Mouse (Mus musculus): Measurements from ENCODE around the gene Lbx2.

The Lbx2 gene

DNA sequence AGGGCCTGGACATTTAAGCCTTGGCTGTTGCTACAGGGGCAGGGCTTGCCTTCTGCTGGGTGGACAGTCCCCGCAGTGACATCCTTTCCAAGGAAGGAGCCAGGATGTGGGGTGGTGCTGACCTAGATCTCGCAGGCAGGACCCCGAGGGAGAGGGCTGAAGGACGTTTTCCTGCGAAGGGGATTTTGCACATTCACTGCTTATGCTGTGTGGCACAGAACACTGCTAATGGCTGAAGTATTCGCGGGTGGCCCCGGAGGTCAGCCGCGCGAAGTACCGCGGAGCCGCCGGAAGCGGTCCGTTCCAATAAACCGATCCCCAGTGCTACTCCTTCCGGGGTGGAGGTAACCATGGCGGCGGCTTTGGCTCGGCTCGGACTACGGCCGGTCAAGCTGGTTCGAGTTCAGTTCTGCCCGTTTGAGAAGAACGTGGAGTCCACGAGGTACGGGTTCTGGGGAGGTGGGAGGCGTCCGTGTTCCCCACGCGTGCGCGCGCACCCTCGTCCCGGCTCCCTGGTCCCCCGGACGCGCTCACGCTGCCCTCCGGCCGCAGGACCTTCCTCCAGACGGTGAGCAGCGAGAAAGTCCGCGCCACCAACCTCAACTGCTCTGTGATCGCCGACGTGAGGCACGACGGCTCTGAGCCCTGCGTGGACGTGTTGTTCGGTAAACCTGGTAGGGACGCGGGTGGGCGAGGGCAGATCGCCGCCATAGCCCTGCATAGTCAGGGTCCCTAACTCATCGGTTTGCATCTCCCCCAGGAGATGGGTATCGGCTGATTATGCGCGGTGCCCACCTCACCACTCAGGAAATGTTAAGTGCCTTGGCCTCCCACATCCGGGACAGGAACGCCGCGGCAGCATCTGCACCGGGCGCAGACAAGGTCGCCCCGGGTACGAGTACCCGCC lies 22.8 kb downstream of the Lbx2 start, which contains the start of gene Mrpl53:
TSS of gene Mrpl53 (plus strand) at position 279 of the 907 bp plus-strand sequence.
- DNase-seq (ENCODE audit: extremely low spot score, low spot score): peak; percentile 86

DNA sequence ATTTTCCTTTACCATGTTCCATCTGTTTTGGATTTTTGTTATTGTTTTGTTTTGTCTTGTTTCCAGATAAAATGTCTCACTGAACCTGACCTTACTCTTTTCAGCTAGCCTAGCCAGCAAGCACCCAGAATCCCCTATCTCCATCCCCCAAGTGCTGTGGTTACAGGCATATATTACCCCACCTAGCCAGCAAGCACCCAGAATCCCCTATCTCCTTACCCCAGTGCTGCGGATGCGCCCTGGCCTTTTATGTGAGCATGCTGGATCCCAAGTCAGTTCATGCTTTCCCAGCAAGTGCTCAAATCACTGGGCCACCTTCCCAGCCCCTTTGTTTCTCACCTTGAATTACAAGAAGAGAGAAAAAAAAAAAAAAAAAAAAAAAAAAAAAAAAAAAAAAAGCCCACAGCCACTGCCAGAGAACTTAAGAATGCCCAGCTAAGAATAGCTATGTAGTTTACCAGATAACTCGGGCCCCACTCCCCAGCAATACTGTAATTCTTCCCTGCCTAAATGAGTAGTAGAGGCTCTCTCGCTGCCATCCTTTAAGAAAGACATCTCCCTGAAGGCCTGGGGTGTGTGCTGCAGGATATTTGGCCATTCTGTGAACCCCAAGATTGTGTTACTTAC lies 25.5 kb downstream of the Lbx2 start:
- DNase-seq (ENCODE audit: extremely low spot score, low spot score): no peak

DNA sequence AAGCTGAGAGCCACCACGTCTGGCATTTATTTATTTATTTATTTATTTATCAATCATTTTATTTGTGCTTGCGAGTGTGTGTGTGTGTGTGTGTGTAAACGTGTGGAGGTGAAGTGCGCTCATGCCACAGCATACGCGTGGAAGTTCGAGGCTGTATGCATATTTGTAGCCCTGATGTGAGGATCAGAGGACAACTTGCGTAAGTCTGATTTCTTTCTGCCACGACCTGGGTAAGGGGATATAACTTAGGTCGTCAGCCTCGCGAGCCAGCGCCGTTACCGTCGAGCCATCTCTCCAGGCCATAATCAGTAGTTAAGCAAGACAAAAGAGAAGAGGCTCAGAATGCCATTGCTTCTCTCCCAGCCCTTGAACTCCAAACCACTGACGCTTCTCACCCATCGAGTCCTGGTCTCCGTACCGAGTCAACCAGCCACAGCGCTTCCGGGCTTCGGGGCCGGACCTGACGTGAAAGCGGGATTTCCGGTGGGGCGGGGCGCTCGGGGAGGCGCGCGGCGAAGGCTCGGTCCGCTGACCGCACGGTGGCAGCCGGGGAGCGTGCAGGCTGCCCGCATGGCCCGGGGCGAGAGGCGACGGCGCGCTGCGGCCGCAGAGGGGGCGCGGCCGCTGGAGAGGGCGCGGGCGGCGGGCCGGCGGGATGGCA lies 29.0 kb downstream of the Lbx2 start, which contains the start of gene Mogs:
TSS of gene Mogs (plus strand) at position 486 of the 661 bp plus-strand sequence.
- peak; percentile 96 for DNase-seq (ENCODE audit: extremely low spot score, low spot score)

DNA sequence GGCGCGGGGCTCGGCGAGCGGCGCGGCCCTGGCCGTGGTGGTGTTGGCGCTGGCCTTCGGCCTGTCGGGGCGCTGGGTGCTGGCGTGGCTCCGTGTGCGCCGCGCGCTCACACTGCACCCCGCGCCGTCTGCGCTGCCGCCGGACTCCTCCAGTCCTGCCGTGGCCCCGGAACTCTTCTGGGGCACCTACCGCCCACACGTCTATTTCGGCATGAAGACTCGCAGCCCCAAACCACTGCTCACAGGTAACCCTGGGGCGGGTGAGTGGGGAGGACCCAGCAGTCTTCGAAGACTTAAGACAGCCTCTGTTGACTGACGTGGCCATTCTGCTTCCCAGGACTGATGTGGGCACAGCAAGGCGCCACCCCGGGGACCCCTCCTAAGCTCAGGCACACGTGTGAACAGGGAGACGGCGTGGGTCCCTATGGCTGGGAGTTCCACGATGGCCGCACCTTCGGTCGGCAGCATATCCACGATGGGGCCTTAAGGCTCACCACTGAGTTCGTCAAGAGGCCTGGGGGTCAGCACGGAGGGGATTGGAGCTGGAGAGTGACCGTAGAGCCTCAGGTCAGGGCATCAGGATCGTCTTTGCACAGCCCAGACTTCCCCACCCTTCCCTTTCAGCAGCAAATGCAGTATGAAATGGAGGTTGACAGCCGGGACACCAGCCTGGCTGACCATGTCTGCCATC lies 29.7 kb downstream of the Lbx2 start:
- DNase-seq (ENCODE audit: extremely low spot score, low spot score): peak; percentile 47

DNA sequence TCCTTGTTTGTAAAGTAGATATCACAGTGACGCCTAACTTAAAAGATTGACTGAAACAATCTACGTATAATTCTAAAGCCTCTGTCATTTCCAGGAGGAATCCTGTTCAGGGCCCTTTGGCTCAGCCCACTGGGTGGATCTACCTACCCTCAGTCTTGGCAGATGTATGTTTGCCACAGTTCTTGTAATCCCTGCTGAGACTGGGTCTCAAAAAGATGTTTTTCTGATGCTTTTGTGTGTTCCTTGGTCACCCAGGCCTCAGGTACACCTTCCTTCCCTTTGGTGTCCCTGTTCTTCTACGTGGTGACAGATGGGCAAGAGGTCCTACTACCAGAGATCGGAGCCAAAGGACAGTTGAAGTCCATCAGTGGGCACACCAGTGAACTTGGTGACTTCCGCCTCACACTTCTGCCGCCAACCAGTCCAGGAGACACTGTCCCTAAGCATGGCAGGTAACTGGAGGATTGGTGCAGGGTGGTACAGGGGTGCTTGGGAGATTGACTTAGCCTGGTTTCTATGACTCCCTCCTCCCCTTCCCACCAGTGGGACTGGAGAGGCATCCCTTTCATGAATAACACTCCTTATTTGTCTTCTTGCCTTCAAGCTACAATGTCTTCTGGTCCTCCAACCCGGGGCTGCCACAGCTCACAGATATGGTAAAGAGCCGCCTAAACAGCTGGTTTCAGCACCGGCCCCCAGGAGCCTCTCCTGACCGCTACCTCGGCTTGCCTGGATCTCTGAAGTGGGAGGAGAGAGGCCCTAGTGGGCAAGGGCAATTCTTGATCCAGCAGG lies 30.4 kb downstream of the Lbx2 start:
- DNase-seq (ENCODE audit: extremely low spot score, low spot score): no peak

DNA sequence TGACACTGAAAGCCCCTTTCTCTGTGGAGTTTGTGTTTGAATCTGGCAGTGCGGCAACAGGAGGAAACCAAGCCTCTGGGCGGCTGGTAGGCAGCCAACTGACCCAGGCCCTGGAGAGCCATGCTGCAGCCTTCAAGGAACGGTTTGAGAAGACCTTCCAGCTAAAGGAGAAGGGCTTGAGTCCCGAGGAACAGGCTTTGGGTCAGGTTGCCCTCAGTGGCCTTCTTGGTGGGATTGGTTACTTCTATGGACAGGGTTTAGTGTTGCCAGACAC lies 30.9 kb downstream of the Lbx2 start:
- no peak for DNase-seq (ENCODE audit: extremely low spot score, low spot score)

DNA sequence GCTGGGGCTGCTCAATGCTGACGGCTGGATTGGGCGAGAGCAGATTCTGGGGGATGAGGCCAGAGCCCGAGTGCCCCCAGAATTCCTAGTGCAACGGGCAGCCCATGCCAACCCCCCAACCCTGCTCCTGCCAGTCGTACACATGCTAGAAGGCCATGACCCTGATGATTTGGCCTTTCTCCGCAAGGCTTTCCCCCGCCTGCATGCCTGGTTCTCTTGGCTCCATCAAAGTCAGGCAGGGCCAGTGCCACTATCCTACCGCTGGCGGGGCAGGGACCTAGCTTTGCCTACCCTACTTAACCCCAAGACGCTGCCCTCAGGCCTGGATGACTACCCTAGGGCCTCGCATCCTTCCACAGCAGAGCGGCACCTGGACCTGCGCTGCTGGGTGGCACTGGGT lies 31.4 kb downstream of the Lbx2 start:
- no peak for DNase-seq (ENCODE audit: extremely low spot score, low spot score)

DNA sequence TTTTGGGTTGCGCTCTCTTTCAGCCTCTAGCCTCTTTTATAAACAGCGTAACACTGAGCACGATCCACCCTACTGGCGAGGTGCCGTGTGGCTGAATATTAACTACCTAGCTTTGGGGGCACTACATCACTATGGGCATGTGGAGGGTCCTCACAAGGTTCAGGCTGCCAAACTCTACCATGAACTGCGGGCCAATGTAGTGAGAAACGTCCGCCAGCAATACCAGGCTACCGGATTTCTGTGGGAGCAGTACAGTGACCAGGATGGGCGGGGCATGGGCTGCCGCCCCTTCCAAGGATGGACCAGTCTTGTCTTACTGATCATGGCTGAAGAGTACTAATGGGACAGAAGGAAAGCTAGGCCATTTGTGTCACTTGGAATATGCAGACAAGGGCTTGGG lies 32.2 kb downstream of the Lbx2 start:
- DNase-seq (ENCODE audit: extremely low spot score, low spot score): no peak

DNA sequence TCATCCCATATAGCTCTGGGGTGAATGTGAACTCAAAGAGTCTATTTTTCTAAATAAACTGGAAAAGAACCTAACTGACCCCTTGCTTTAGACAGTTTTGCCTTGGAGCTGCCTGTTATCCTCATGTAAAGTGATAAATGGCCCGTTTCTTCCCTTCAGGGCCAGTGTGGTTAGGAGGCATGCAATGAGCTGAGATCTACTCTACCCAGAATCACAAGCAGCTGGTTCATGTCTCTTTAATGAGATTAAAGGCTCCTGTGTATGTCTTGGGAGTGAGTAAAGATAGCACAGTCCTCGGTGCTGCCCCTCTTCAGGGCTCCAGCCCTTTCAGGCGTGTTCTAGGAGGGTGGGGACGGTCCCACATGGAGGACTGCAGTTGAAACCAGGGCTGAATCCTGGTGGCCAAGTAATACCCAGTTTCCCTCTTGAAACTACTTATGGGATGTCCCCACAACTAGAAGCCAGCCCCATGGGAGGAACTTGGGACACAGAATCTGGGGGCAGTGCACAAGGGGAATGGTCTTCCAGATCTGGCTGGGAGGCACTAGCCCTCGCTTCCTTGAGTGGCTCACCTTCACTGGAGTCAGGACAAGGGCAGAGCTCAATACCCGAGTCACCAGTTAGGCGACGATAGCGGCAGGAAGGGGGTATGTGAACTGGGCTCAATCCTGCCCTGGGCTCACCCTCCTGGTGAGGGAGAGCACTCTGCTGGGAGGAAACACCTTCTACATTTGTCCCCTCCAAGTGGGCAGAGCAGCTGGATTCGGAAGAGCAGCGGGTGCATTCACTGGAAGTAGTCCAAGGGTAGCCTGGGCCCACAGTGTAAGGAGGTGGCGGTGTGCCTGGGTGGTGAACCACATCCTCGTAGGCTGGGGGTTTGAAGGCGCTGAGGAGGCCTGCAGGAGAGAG lies 32.9 kb downstream of the Lbx2 start:
- no peak for DNase-seq (ENCODE audit: extremely low spot score, low spot score)

DNA sequence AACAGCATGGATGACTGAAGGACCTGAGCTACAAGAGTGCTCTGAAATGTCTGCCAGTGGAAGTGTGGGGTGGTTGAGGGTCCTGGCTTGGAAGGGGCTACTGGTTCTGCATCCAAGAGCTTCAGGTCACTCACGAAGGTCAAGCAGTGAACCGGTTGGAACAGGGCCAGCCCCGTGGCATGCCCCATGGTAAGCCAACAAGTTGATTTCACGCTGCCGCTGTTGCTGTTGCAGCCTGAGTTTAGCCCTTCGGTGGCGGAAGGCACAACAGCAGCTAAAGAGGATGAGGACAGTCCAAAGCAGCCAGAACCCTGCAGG lies 33.5 kb downstream of the Lbx2 start:
- DNase-seq (ENCODE audit: extremely low spot score, low spot score): no peak

DNA sequence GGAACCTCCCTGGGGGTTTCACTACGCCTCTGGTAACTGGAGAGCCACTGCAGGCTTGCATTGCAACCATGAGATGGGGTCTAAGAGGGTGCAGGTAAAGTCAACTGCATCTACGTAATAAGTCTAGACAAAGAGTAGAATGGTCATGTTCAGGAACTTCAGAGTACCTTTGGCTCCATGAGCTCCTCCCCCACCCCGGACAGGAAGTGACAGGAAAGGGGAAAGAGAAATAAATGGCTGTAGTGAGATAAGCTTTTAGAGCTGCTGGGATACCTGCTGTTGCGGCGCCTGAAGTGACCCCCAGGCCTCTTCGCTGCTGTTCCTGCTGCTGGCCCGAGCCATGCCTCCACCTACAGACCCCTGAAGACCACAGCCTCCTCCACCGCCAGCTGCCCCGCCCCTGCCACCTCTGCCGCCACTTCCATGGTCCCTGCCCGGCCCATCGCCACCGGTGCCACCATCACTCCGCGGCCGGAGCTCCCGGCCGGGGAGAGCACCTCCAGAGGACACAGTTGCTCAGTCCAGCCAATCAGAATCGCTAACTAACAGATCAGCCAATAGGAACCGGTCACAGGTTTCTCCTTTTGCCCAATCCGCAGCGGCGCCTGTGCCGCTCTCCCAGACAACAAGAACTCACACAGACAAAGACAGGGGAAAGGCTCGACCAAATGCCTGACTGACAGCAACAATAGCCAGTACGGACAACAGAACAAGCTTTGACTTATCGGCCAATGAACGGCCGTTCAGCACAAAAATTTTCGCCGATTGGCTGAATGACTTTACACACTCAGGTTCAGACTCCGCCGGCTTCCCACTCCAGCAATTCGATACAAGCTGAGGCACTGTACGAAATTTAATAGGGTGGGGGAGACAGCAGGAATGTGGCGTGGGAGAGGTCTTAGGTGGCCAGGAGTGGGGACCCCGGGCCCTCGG lies 35.0 kb downstream of the Lbx2 start, which contains the start of gene Wbp1:
TSS of gene Wbp1 (minus strand) at position 630 of the 933 bp plus-strand sequence.
- DNase-seq (ENCODE audit: extremely low spot score, low spot score): peak; percentile 90

DNA sequence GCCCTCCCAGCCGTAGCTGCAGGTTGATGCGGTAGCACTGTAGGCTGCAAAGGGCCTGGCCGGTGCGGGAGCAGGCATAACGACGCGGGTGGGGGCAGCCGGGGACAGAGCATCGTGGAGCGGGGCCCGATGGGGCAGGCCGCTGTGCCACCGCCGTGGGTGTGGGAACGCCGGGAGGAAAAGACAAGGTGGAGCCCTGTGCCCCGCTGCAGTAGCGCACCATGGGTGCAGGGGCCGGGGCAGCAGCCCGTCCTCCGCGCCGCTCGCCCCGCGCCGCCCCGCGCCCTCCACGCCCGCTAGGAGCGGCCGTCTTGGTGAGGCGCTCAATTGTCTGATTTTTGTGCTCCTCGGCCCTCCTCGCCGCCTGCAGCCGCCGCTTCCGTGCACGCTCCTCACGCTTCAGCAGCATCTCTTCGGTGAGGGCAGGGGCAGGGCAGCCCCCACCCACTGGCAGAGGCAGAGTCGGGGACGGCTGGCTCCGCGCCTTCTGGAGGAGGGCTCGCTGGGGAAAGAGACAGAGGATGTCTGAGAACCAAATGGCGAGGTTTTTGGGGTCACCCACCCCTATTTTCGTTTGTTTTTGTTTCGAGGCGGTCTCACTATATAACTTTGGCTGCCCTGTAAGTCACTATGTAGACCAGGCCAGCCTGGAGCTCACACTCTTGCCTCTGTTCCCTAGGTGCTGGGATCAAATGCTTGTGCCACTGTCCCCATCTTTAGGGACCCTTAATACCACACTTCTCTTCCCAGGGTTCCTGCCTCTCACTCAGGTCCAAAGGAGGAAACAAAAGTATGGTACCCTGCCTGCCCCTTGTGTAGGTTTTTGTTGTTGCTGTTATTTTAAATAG lies 35.9 kb downstream of the Lbx2 start:
- DNase-seq (ENCODE audit: extremely low spot score, low spot score): no peak

DNA sequence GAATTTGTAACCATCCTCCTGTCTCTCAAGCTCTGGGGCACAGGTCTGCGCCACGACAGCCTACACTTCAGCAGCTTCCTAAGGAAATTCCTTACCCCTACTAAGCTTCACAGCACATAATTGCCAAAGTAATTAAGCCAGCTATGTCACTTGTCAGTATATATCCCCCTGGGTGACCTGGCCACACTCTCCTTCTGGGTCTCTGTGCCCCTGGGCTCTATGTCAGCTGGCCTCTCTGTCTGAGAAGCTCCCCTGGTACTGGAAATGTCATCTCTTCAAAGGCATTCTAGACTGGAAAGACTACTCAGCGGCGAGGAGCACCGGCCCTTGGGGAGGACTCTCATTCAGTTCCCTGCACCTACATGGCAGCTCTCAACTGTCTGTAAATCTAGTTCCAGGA lies 36.8 kb downstream of the Lbx2 start:
- DNase-seq (ENCODE audit: extremely low spot score, low spot score): no peak

DNA sequence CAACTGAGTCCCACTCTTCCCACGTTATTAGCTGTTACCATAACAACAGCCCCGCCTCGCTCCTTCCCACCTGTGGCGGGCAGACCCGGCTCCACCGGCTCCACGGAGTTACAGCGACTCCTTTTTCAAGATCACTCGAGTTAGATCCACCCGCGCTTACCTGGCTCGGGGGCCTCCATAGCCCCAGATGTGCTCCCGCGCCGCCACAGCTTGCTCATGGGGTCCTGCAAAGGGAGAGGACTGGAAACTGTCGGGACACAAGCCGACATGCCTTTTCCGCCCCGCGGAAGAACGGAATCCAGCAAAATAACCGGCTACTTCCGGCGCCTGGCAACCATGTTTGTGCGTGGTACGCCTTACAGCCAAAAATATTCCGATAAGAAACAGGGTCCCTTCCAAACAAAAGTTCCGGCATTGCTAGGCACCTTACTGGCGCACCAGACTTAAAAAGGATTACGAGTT lies 38.7 kb downstream of the Lbx2 start:
- DNase-seq (ENCODE audit: extremely low spot score, low spot score): peak; percentile 94

DNA sequence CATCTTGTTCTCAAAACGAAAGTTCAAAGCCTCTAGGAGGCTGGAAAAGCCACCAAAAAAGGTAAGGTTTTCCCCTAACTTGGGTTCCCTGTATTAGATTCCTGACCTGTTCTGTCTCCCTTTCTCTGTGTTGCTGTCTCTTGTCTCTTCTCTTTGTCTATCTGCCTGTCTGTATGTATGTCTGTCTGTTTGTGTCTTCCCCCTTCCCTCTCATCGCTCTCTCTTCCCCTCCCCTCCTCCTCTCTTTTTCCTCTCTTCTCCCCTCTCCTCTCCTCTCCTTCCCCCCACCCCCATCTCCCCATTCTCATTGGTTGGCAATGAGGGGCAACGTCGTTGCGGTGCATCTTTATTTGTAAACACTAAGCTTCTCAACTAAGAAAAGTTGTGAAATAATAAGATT lies 39.2 kb downstream of the Lbx2 start, which contains the start of gene Ino80b:
TSS of gene Ino80b (minus strand) at position 101 of the 400 bp plus-strand sequence.
- no peak for DNase-seq (ENCODE audit: extremely low spot score, low spot score)

DNA sequence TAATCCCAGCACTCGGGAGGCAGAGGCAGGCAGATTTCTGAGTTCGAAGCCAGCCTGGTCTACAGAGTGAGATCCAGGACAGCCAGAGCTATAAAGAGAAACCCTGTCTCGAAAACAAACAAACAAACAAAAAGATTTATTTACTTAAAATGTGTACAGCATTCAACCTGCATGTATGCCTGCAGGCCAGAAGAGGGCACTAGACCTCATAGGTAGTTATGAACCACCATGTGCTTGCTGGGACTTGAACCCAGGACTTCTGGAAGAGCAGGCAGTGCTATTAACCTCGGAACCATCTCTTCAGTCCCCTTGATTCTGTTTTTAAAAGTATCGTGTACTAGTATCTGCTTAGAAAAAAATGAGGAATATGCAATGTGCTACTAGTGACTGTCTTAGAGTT lies 41.3 kb downstream of the Lbx2 start:
- no peak for DNase-seq (ENCODE audit: extremely low spot score, low spot score)

DNA sequence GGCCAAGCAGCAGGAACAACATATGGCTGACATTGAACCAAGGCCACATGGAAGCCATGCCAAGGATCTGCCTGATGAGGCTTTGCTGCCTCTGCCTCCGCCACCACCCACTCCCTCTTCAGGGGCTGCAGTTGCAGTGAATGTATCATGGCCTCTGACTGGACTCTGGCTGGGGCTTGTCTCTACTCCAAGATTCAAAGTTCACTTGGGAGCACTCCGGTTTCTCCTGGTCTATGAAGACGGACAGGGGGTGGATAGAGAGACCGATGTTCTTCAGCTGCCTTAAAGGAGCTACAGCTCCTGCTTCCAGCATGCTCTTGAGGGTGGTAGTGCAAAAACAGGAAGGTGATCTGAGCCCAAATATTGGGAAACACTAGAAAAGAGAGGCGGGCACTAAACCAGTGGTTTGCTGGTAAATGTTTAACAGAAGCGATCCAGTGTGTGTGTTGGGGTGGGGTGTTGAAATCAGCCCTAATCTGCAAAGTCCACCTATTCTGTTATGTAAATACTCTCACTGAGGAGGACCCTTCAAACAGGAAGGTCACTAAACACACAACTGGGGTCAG lies 45.4 kb downstream of the Lbx2 start:
- DNase-seq (ENCODE audit: extremely low spot score, low spot score): no peak
